Mouse (Mus musculus): ENCODE measurements around the gene Tmbim1. TPM values are rescaled to one million over a fixed set of nuclear protein-coding genes. Genes with fewer than 3 reads are reported as not detected.
"Not testable (repeated sequence)": the region's sequence is repeated elsewhere in the genome, so short reads cannot be mapped to it uniquely, and the experiment has no call there.

The Tmbim1 gene
- polyA plus RNA-seq, 1 experiment from 2014 or later = 31.2 TPM

DNA sequence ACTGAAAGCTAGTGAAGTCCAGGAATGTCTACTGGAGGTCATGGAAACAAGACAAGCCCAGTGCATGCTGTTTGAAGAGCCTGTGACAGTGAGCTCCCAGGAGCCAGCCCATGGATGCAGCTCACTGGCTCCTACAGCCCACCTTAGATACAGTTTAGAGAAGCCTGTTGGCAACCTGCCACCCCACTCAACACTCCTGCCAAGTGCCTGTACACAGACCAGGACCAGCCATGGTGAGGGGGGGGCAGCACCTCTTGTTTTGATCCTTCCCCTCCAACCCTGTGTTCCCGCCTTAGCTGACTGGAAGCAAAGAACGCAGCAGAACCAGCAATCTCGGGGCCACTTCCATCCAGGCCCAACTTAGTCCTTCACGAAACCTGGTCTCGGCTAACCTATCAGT is 15.3 kb downstream of the Tmbim1 start:
- no peaks in the 10 kb centered on the region for H3K9me3 ChIP-seq (replicated peaks)
- peaks cover 35% of the 10 kb centered on the region for H3K4me1 ChIP-seq
- H3K4me2 ChIP-seq = no peak overlapping the region
- ATAC-seq (replicated peaks; ENCODE audit: low FRiP score) = no peak
- no peak overlapping the region for H3K4me3 ChIP-seq (replicated peaks)
- 96% methylated on average over 5 of the region's 5 CpGs for WGBS
- H3K9ac ChIP-seq = no peak overlapping the region
- no peak overlapping the region for H3K27ac ChIP-seq
- H3K27me3 ChIP-seq = no peaks in the 10 kb centered on the region
- peaks cover 76% of the 10 kb centered on the region for H3K36me3 ChIP-seq

DNA sequence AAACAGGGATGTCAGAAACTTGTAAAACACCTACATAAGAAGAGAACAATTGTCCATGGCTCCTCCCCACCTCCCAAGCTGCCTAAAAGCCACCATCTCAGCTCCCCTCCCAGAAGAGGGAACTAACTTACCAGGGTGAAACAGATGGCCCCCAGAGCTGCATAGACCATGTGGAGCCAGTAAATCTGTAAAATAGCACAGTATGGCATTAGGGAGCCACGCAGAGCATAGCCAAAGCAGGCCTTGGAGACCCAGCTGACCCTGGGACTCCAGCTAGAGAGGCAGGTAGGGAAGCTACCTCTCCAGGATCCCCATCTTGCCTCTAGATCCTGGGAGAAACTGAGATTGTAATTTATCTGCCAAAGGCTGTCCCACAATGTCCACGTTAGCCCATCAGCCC is 15.7 kb downstream of the Tmbim1 start:
- WGBS = 88% methylated on average over 2 of the region's 2 CpGs
- H3K36me3 ChIP-seq = peaks cover 76% of the 10 kb centered on the region

DNA sequence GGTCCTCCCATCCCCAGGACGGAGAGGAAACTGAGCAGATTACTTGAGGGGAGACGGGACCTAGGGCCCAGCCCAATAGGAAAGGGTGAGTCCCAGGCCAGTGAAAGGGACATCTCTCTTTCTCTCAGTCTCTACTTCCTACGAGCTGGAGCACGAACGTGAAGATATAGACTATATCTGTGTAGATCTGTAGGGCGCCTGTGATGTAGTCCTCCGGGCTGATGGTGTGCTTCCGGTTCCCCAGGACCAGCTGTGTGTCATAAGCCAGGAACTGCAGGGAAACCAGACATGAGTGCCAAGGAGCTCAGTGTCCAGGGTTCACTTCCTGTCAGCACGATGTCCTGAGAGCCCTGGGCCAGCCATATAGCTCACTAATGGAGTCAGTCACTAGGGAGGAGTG is 16.2 kb downstream of the Tmbim1 start:
- H3K27ac ChIP-seq = no peak overlapping the region
- no peak overlapping the region for H3K4me2 ChIP-seq
- H3K36me3 ChIP-seq = peaks cover 75% of the 10 kb centered on the region
- ATAC-seq (replicated peaks; ENCODE audit: low FRiP score) = no peak
- no peak overlapping the region for H3K4me3 ChIP-seq (replicated peaks)
- WGBS = 89% methylated on average over 9 of the region's 9 CpGs
- H3K4me1 ChIP-seq = peaks cover 28% of the 10 kb centered on the region
- no peaks in the 10 kb centered on the region for H3K27me3 ChIP-seq
- H3K9ac ChIP-seq = no peak overlapping the region
- H3K9me3 ChIP-seq (replicated peaks) = no peaks in the 10 kb centered on the region

More for the DNA sequence above, 15.7 kb downstream of the Tmbim1 start:
- Histone ChIP-seq H3K4me3 (replicated peaks) (no peak overlapping the region), H3K4me1 (peaks cover 31% of the 10 kb centered on the region), H3K27ac (no peak overlapping the region), H3K27me3 (no peaks in the 10 kb centered on the region), H3K9ac (no peak overlapping the region), H3K9me3 (replicated peaks) (no peaks in the 10 kb centered on the region), H3K4me2 (no peak overlapping the region)
- no peak for ATAC-seq (replicated peaks; ENCODE audit: low FRiP score)

DNA sequence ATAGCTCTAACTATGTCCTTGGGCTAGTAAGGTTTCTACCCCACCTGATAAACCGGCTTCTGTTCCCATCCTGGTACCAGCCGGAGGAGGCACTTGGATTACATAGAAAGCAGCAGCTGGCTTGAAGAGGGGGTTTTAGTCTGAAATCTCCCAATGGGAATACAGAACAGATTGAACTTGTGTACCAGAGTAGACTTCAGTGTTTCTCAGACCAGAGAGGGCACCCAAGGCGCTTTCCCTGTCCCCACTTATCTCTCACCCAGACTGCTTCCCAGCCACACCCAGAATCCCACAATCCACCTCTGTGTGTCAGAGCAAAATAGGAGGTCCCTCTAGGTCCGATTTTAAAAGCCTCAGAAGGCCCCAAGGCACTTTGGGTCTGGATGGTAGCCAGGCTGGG is 17.1 kb downstream of the Tmbim1 start:
- 82% methylated on average over 4 of the region's 4 CpGs for WGBS
- Histone ChIP-seq H3K36me3 (peaks cover 66% of the 10 kb centered on the region), H3K27me3 (no peaks in the 10 kb centered on the region), H3K4me3 (replicated peaks) (no peak overlapping the region), H3K9me3 (replicated peaks) (no peaks in the 10 kb centered on the region), H3K4me2 (no peak overlapping the region), H3K9ac (no peak overlapping the region), H3K27ac (no peak overlapping the region), H3K4me1 (peaks cover 25% of the 10 kb centered on the region)
- ATAC-seq (replicated peaks; ENCODE audit: low FRiP score) = no peak

DNA sequence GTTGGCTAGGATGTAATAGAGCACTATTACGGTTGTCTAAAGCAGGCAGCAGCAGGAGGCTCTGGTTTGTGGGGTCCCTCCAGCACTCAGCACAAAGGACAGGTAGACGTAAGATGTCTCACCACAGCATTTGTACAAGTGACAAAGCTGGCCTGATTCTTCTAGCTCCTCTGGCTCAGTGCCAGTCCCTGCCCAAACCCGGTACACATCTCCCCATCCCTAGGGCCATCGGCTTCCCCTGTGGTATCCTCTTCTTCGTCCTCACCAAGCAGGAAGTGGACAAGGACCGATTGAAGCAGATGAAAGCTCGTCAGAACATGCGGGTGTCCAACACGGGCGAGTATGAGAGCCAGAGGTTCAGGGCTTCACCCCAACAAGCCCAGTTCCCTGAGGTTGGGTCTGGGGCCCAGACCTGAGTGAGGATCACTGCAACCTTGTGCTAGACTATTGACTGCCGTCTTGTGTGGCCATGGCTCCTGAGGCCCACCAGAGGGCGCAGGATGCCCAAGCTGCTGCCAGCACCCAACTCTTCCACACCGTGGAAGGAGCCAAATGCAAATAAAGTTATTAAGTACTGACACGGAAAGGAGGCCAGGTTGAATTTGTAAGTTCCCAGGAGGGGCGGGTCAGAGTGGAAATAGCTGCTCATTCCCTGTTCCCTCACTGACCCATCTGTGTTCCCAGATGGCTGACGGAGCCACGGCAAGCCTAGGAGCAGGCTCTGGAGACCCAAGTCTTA is 18.4 kb downstream of the Tmbim1 start:
- not testable (repeated sequence) for H3K9me3 ChIP-seq (replicated peaks); H3K9ac ChIP-seq; ATAC-seq (replicated peaks; ENCODE audit: low FRiP score); H3K27me3 ChIP-seq; H3K4me2 ChIP-seq; H3K4me3 ChIP-seq (replicated peaks); H3K27ac ChIP-seq
- 61% methylated on average over 15 of the region's 17 CpGs for WGBS
- peaks cover 32% of the 10 kb centered on the region for H3K4me1 ChIP-seq
- peaks cover 66% of the 10 kb centered on the region for H3K36me3 ChIP-seq

DNA sequence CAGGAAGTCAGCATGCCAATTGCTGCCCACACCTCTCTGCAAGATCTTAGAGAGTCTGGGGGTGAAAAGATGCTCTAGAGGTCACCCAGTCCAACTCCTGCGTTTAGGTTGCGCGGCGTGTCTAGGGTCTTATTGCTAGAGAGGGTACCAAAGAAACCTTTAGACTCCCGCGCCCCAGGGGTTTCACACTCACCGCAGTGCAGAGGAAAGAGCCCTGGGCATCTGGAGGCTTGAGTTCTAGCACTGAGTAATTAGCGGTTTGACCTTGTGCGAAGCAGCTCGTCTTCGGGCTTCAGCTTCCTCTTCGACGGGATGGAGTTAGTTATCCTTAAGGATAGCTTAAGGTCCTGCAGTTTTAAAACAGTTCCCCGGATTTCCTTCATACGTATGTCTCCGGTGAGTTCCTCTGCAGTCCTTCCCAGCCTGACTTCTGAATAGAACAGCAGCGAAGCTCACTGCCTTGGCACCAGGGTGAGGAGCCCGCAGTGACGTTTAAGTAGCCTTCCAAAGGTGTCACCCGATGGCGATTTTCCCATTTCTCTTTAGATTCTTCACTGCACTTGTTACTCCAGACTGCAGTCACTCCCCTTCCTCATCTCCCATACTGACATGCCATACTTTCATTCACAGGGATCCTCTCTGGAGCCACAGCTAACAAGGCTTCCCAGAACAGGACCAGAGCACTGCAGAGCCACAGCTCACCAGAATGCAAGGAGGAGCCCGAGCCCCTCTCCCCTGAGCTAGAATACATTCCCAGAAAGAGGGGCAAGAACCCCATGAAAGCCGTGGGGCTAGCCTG is 20.0 kb downstream of the Tmbim1 start:
- H3K4me3 ChIP-seq (replicated peaks) = peak overlapping the region; percentile 92
- WGBS = 5% methylated on average over 23 of the region's 23 CpGs
- H3K27me3 ChIP-seq = no peaks in the 10 kb centered on the region

DNA sequence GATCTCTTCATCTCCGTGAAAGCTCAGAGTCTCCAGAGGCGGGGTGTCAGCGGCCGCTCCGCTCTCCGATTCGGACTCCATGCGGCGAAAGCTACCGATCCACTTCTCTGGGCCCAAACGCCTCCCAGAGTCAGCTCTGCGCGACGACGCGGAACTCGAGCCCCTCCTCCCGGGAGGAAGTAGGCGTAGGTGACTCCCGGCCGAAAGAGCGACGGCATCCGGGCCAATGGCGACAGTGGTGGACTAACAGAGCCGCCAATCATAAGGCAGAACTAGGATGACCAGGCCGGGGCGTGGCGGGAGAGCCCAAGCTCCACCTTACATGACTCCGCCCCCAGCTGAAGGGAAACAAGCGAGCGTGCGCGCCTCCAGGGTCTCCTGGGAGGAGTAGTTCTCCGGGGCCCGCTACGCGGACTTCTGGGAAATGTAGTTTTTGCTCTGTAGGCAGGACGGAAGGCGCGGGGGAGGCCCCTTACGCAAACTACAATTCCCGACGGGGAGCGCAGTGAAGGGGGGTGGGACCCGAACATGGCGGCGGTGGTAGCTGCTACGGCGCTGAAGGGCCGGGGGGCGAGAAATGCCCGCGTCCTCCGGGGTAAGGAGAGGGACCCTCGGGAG is 20.8 kb downstream of the Tmbim1 start, which contains the start of the genes Aamp and Pnkd:
Gene Aamp (minus strand): TSS at position 196 of the 618 bp plus-strand sequence.
Gene Pnkd (plus strand): TSS at position 388 of the 618 bp plus-strand sequence.
- Histone ChIP-seq H3K27ac (peak within 1 kb of the TSS; percentile 89), H3K4me3 (replicated peaks) (peak within 1 kb of the TSS; percentile 92), H3K9me3 (replicated peaks) (no peaks in the 10 kb centered on the region), H3K36me3 (peaks cover 68% of the 10 kb centered on the region), H3K9ac (peak within 1 kb of the TSS; percentile 86), H3K27me3 (no peaks in the 10 kb centered on the region), H3K4me1 (peaks cover 39% of the 10 kb centered on the region), H3K4me2 (peak within 1 kb of the TSS; percentile 80)
- WGBS = under 1% methylated on average over 55 of the region's 56 CpGs
- ATAC-seq (replicated peaks; ENCODE audit: low FRiP score) = peak; percentile 97

More for the DNA sequence above, 20.0 kb downstream of the Tmbim1 start:
- ATAC-seq (replicated peaks; ENCODE audit: low FRiP score) = no peak; the same call in 1 of the 2 replicates
- peak overlapping the region; percentile 66 for H3K9ac ChIP-seq
- peaks cover 39% of the 10 kb centered on the region for H3K4me1 ChIP-seq
- H3K27ac ChIP-seq = peak overlapping the region; percentile 30; the same call in 1 of the 2 replicates
- H3K4me2 ChIP-seq = peak overlapping the region; percentile 80
- H3K9me3 ChIP-seq (replicated peaks) = no peaks in the 10 kb centered on the region
- peaks cover 68% of the 10 kb centered on the region for H3K36me3 ChIP-seq

DNA sequence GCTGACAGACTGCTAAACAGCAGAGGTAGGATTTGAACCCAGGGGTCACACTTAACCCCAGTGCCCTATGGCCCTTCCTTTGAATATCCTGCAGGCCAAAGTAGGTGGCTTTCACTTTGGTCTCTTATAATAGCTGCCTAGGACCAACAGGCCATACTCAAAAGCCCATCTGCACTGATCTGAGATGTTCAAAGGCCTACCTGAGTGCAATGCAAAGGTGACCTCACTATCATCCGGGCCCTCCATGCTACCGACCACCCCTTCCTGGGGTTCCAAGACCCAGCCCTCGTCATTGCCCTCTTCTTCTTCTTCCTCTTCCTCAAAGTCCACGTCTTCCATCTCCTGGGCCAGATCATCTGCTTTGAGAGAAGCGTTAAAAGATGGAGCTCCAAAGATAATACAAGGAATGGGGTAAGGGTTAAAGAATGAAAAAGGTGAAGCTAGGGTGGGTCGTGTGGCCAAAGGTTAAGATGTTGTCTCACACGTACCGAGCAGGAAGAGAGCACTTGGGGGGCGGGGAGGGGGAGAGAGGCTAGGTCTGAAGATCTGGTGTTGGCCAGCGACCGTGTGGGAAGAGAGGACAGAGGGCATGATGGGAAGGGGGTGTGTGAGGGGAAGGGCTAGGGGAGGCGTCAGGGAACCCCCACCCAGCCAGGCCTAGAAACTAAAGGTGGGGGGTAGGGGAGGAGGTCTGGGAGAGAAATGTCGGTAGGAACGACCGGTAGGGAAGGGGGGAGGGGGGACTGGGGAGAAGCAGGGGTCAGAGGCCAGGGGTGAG is 21.5 kb downstream of the Tmbim1 start:
- peaks cover 68% of the 10 kb centered on the region for H3K36me3 ChIP-seq
- peak; percentile 61 for ATAC-seq (replicated peaks; ENCODE audit: low FRiP score)
- peak overlapping the region; percentile 89 for H3K27ac ChIP-seq
- peak overlapping the region; percentile 92 for H3K4me3 ChIP-seq (replicated peaks)
- H3K4me1 ChIP-seq = peaks cover 40% of the 10 kb centered on the region
- peak overlapping the region; percentile 86 for H3K9ac ChIP-seq
- H3K4me2 ChIP-seq = peak overlapping the region; percentile 76
- H3K9me3 ChIP-seq (replicated peaks) = no peaks in the 10 kb centered on the region
- 10% methylated on average over 15 of the region's 15 CpGs for WGBS
- no peaks in the 10 kb centered on the region for H3K27me3 ChIP-seq

DNA sequence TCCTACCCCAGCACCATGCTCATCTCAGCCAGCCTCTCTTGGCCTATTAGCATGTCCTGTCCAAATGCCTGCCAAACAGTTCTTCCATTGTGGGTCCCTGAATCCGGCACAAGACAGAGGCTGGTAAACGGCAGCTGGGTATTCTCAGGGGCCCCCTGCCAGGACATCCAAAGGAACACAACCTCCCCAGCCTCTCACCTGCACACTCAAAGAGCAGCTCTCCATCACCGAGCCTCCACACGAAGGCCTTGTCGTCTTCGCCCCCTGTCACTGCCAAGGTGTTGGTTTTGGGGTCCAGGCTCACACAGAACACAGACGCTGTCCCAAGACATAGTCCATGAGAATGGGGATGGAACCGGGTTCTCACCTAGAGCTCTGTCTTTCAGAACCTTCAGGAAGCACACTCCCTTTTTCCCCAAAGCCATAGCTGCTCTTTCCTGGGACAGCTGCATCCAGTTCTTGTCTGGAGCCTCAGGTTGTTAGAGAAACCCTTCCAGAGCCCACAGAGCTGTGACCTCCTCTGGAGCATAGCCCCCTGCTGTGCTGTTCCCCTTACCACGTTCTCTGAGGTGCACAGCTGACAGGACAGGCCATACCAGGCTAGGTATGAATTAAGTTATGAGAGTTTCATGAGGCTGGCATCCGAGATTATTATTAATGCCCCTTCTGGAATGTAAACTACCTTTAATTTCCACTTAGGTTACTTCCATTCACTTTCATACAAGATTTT is 22.4 kb downstream of the Tmbim1 start:
- Histone ChIP-seq H3K36me3 (peaks cover 64% of the 10 kb centered on the region), H3K4me1 (peaks cover 46% of the 10 kb centered on the region), H3K9me3 (replicated peaks) (no peaks in the 10 kb centered on the region), H3K9ac (no peak overlapping the region), H3K27ac (no peak overlapping the region), H3K4me3 (replicated peaks) (peak overlapping the region; percentile 6; the same call in 1 of the 2 replicates), H3K4me2 (peak overlapping the region; percentile 76), H3K27me3 (no peaks in the 10 kb centered on the region)
- ATAC-seq (replicated peaks; ENCODE audit: low FRiP score) = no peak
- WGBS = 91% methylated on average over 10 of the region's 10 CpGs

DNA sequence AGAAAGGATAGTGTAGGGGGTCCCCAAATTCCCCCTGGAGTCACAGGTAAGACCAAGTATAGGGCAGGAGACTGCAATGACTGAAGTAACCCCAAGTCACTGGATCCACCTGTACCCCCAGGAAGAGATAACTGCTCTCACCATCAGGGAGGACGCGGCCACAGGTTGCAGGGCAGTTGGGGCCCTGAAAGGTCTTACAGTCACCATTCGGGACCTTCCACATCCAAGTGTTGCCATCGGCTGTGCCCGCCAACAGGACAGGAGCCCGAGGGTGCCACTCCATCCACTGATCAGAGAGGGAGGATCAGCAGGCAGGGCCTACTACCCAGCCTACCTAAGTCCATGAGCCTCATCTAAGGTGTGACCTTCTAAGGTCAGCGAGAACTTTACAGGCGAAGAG is 23.5 kb downstream of the Tmbim1 start:
- Histone ChIP-seq H3K4me3 (replicated peaks) (no peak overlapping the region), H3K9me3 (replicated peaks) (no peaks in the 10 kb centered on the region), H3K4me2 (no peak overlapping the region), H3K4me1 (peaks cover 55% of the 10 kb centered on the region), H3K27ac (no peak overlapping the region), H3K9ac (no peak overlapping the region), H3K36me3 (peaks cover 56% of the 10 kb centered on the region), H3K27me3 (no peaks in the 10 kb centered on the region)
- WGBS = 95% methylated on average over 8 of the region's 8 CpGs
- ATAC-seq (replicated peaks; ENCODE audit: low FRiP score) = no peak

DNA sequence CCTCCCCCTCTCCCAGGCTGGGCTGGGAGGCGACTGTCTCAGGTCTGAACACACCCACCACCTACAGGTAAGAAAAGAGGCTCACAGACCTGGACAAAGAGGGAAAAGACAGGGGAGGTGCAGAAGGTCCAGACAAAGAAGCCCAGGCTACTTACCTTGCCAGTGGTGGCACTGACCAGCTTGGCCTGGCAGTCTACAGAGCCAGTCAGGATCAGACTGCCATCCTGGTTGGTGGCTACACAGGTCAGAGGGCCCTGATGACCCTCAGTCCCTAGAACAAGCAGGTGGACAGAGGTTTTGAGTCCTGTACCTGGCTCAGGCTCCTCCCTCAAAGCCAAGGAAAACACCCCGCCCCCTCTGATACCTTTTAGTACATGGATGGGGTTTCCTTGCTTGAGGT is 24.1 kb downstream of the Tmbim1 start:
- Histone ChIP-seq H3K27me3 (no peaks in the 10 kb centered on the region), H3K4me3 (replicated peaks) (no peak overlapping the region), H3K4me1 (peaks cover 55% of the 10 kb centered on the region), H3K36me3 (peaks cover 51% of the 10 kb centered on the region), H3K4me2 (no peak overlapping the region), H3K9ac (no peak overlapping the region), H3K27ac (no peak overlapping the region), H3K9me3 (replicated peaks) (no peaks in the 10 kb centered on the region)
- 97% methylated on average over 2 of the region's 2 CpGs for WGBS
- no peak for ATAC-seq (replicated peaks; ENCODE audit: low FRiP score)
